Mouse (Mus musculus): ENCODE results near the gene Sv2a. TPM values are rescaled to one million over a fixed set of nuclear protein-coding genes. Genes with fewer than 3 reads are reported as not detected.

The Sv2a gene
- total RNA-seq (2018; cell fraction: chromatin; rRNA removed), result 1 to 10 TPM in 6 of 26 experiments, under 1 TPM in 13, not detected in 7; 0.15 to 4.0 (median 0.76) TPM
- total RNA-seq (2018; cell fraction: cytosol; rRNA removed), result 1 to 10 TPM in 1 of 26 experiments, under 1 TPM in 24, not detected in 1; 0.03 to 1.6 (median 0.23) TPM
- 1 to 10 TPM in 11 of 26 experiments, under 1 TPM in 14, not detected in 1; 0.12 to 5.0 (median 0.76) TPM for total RNA-seq (2018; cell fraction: nucleus; rRNA removed)
- 0.12 to 1.4 TPM (median 0.29 TPM) in 3 replicates for polyA plus RNA-seq (2018)

GRCm38 (mm10) chr3:96180727-96181477 is at the start of gene Sv2a:
Gene Sv2a (plus strand): TSS chr3:96181151.
- H3K79me2 ChIP-seq (ENCODE audit: inconsistent target), result peaks cover 7% of the 10 kb centered on the region; the same call in 1 of the 2 replicates
- peaks cover 19% of the 10 kb centered on the region for H3K36me3 ChIP-seq (ENCODE audit: inconsistent target)
- WGBS (ENCODE audit: missing documents), result 6% methylated on average over 17 of the region's 23 CpGs
- H3K4me3 ChIP-seq (ENCODE audit: inconsistent target), result no peak within 1 kb of the TSS; the same call in 1 of the 2 replicates
- H3K27ac ChIP-seq, result no peak within 1 kb of the TSS

- H3K36me3 ChIP-seq (ENCODE audit: inconsistent target), result no peaks in the 10 kb centered on the region
- H3K4me3 ChIP-seq (ENCODE audit: inconsistent target), result no peak overlapping the region
- WGBS (ENCODE audit: missing documents), result 89% methylated on average over 3 of the region's 3 CpGs
- no peak overlapping the region for H3K27ac ChIP-seq
- H3K79me2 ChIP-seq (ENCODE audit: inconsistent target), result no peaks in the 10 kb centered on the region
These were observed 48.5 kb upstream of the Sv2a start for GRCm38 (mm10) chr3:96132478-96132877.

GRCm38 (mm10) chr3:96133327-96133905 is 47.5 kb upstream of the Sv2a start:
- 97% methylated on average over 11 of the region's 11 CpGs for WGBS (ENCODE audit: missing documents)
- no peak overlapping the region for H3K4me3 ChIP-seq (ENCODE audit: inconsistent target)
- no peaks in the 10 kb centered on the region for H3K36me3 ChIP-seq (ENCODE audit: inconsistent target)
- H3K79me2 ChIP-seq (ENCODE audit: inconsistent target), result no peaks in the 10 kb centered on the region
- H3K27ac ChIP-seq, result no peak overlapping the region

GRCm38 (mm10) chr3:96135011-96135410 is 45.9 kb upstream of the Sv2a start:
- H3K79me2 ChIP-seq (ENCODE audit: inconsistent target), result no peaks in the 10 kb centered on the region
- H3K27ac ChIP-seq, result no peak overlapping the region
- 100% methylated on average over 1 of the region's 3 CpGs for WGBS (ENCODE audit: missing documents)
- no peaks in the 10 kb centered on the region for H3K36me3 ChIP-seq (ENCODE audit: inconsistent target)
- no peak overlapping the region for H3K4me3 ChIP-seq (ENCODE audit: inconsistent target)

GRCm38 (mm10) chr3:96147950-96148349 is 33.0 kb upstream of the Sv2a start:
- H3K4me3 ChIP-seq (ENCODE audit: inconsistent target), result no peak overlapping the region
- no peaks in the 10 kb centered on the region for H3K79me2 ChIP-seq (ENCODE audit: inconsistent target)
- 3% methylated on average over 5 of the region's 5 CpGs for WGBS (ENCODE audit: missing documents)
- H3K36me3 ChIP-seq (ENCODE audit: inconsistent target), result 0 out of 2 replicates have a peak, but pooled peaks cover 4% of the 10 kb centered on the region
- H3K27ac ChIP-seq, result no peak overlapping the region

- 49% methylated on average over 6 of the region's 7 CpGs for WGBS (ENCODE audit: missing documents)
- H3K4me3 ChIP-seq (ENCODE audit: inconsistent target), result no peak overlapping the region
- H3K36me3 ChIP-seq (ENCODE audit: inconsistent target), result peaks cover 17% of the 10 kb centered on the region; the same call in 1 of the 2 replicates
- peak overlapping the region; percentile 44 for H3K27ac ChIP-seq
- H3K79me2 ChIP-seq (ENCODE audit: inconsistent target), result no peaks in the 10 kb centered on the region
These were observed 29.1 kb upstream of the Sv2a start for GRCm38 (mm10) chr3:96151836-96152235.

GRCm38 (mm10) chr3:96152611-96153010 is 28.3 kb upstream of the Sv2a start:
- Histone ChIP-seq H3K36me3 (ENCODE audit: inconsistent target) (peaks cover 17% of the 10 kb centered on the region; the same call in 1 of the 2 replicates), H3K4me3 (ENCODE audit: inconsistent target) (no peak overlapping the region), H3K79me2 (ENCODE audit: inconsistent target) (no peaks in the 10 kb centered on the region), H3K27ac (peak overlapping the region; percentile 44; the same call in 1 of the 2 replicates)
- 94% methylated on average over 4 of the region's 5 CpGs for WGBS (ENCODE audit: missing documents)

GRCm38 (mm10) chr3:96155501-96155900 is 25.4 kb upstream of the Sv2a start:
- peaks cover 17% of the 10 kb centered on the region; the same call in 1 of the 2 replicates for H3K36me3 ChIP-seq (ENCODE audit: inconsistent target)
- 96% methylated on average over 8 of the region's 8 CpGs for WGBS (ENCODE audit: missing documents)
- H3K27ac ChIP-seq, result no peak overlapping the region

GRCm38 (mm10) chr3:96159820-96160219 is 21.1 kb upstream of the Sv2a start:
- no peak overlapping the region for H3K4me3 ChIP-seq (ENCODE audit: inconsistent target)
- H3K27ac ChIP-seq, result peak overlapping the region; percentile 86
- no peaks in the 10 kb centered on the region for H3K79me2 ChIP-seq (ENCODE audit: inconsistent target)
- 64% methylated on average over 4 of the region's 4 CpGs for WGBS (ENCODE audit: missing documents)
- no peaks in the 10 kb centered on the region for H3K36me3 ChIP-seq (ENCODE audit: inconsistent target)

More at GRCm38 (mm10) chr3:96155501-96155900, 25.4 kb upstream of the Sv2a start:
- Histone ChIP-seq H3K79me2 (ENCODE audit: inconsistent target) (no peaks in the 10 kb centered on the region), H3K4me3 (ENCODE audit: inconsistent target) (no peak overlapping the region)

- H3K4me3 ChIP-seq (ENCODE audit: inconsistent target), result peak overlapping the region; percentile 55; the same call in 1 of the 2 replicates
- H3K79me2 ChIP-seq (ENCODE audit: inconsistent target), result no peaks in the 10 kb centered on the region
- no peaks in the 10 kb centered on the region for H3K36me3 ChIP-seq (ENCODE audit: inconsistent target)
- WGBS (ENCODE audit: missing documents), result 65% methylated on average over 3 of the region's 4 CpGs
- peak overlapping the region; percentile 86 for H3K27ac ChIP-seq
These were observed 20.6 kb upstream of the Sv2a start for GRCm38 (mm10) chr3:96160222-96160802.

GRCm38 (mm10) chr3:96160803-96161516 is 20.0 kb upstream of the Sv2a start:
- Histone ChIP-seq H3K36me3 (ENCODE audit: inconsistent target) (no peaks in the 10 kb centered on the region), H3K4me3 (ENCODE audit: inconsistent target) (peak overlapping the region; percentile 55), H3K79me2 (ENCODE audit: inconsistent target) (no peaks in the 10 kb centered on the region), H3K27ac (peak overlapping the region; percentile 86)
- WGBS (ENCODE audit: missing documents), result 3% methylated on average over 12 of the region's 12 CpGs

- H3K79me2 ChIP-seq (ENCODE audit: inconsistent target), result no peaks in the 10 kb centered on the region
- H3K27ac ChIP-seq, result peak within 1 kb of the TSS; percentile 86
- H3K36me3 ChIP-seq (ENCODE audit: inconsistent target), result no peaks in the 10 kb centered on the region
- H3K4me3 ChIP-seq (ENCODE audit: inconsistent target), result peak within 1 kb of the TSS; percentile 55
- WGBS (ENCODE audit: missing documents), result 33% methylated on average over 16 of the region's 16 CpGs
These were observed 18.8 kb upstream of the Sv2a start, which contains the start of gene Mtmr11 for GRCm38 (mm10) chr3:96161869-96162840. Gene Mtmr11 (plus strand): TSS chr3:96162004.

- no peak overlapping the region for H3K4me3 ChIP-seq (ENCODE audit: inconsistent target)
- no peaks in the 10 kb centered on the region for H3K36me3 ChIP-seq (ENCODE audit: inconsistent target)
- H3K27ac ChIP-seq, result no peak overlapping the region
- 92% methylated on average over 6 of the region's 6 CpGs for WGBS (ENCODE audit: missing documents)
- H3K79me2 ChIP-seq (ENCODE audit: inconsistent target), result no peaks in the 10 kb centered on the region
These were observed 17.9 kb upstream of the Sv2a start for GRCm38 (mm10) chr3:96163040-96163439.

Data from macrophage (primary cell).